Mouse (Mus musculus) liver, embryonic 16.5 days (tissue): ENCODE measurements around the gene Kif13a. TPM values are rescaled to one million over a fixed set of nuclear protein-coding genes. Genes with fewer than 3 reads are reported as not detected.

Source experiments
- ATAC-seq: fragments of 200-750 bp; cut with Nextera tagmentation; 2 replicates; pipeline ENCODE4 v1.8.0; 2017; ENCODE audit warnings: low read depth, mild to moderate bottlenecking, moderate number of reproducible peaks, moderate library complexity
- H3K27ac ChIP-seq: fragments of 300-500 bp; sonication (generic); 2 replicates; pipeline ENCODE4 v1.5.1; 2014; ENCODE audit warnings: mild to moderate bottlenecking, low read length
- H3K27me3 ChIP-seq: fragments of 300-500 bp; sonication (generic); 2 replicates; pipeline ENCODE4 v1.6.1; 2014; ENCODE audit warnings: low read depth, low read length, mixed read lengths; ENCODE audit not compliant: control insufficient read depth, insufficient read depth
- H3K36me3 ChIP-seq: fragments of 300-500 bp; sonication (generic); 2 replicates; pipeline ENCODE4 v1.6.1; 2014; ENCODE audit warnings: mild to moderate bottlenecking; ENCODE audit not compliant: control insufficient read depth, insufficient read depth
- H3K4me1 ChIP-seq: fragments of 300-500 bp; sonication (generic); 2 replicates; pipeline ENCODE4 v1.6.1; 2014; ENCODE audit warnings: low read depth, low read length, mixed read lengths; ENCODE audit not compliant: control insufficient read depth
- H3K4me2 ChIP-seq: fragments of 300-500 bp; sonication (generic); 2 replicates; pipeline ENCODE4 v1.6.1; 2014; ENCODE audit warnings: low read depth, low read length, mixed read lengths
- H3K4me3 ChIP-seq: fragments of 300-500 bp; sonication (generic); 2 replicates; pipeline ENCODE4 v1.5.1; 2014; ENCODE audit warnings: low read depth, mild to moderate bottlenecking, low read length
- H3K9ac ChIP-seq: fragments of 300-500 bp; sonication (generic); 2 replicates; pipeline ENCODE4 v1.6.1; 2014; ENCODE audit warnings: low read depth, low read length
- H3K9me3 ChIP-seq: fragments of 300-500 bp; sonication (generic); replicated peaks from 2 replicates; pipeline ENCODE4 v1.6.1; 2016; ENCODE audit warnings: low read length; ENCODE audit not compliant: control insufficient read depth
- WGBS: fragments of 180-500 bp; shearing (Covaris S2); extraction: QIAGEN DNeasy Blood & Tissue Kit; methylation state at CpG from one replicate; pipeline ENCODE4 v1.1.7; 2014; ENCODE audit not compliant: insufficient replicate concordance; 5-methylcytosine and 5-hydroxymethylcytosine counted together
- polyA plus RNA-seq: library from polyadenylated mRNA; unstranded; fragments of >200 nt; fragmentation: Nextera tagmentation; extraction: Ambion mirVana; gene quantifications from 2 replicates; pipeline ENCODE4 v1.2.1, GENCODE M21; 2015

Kif13a gene
- polyA plus RNA-seq, 1 experiment from 2014 or later = 1.5 TPM

DNA sequence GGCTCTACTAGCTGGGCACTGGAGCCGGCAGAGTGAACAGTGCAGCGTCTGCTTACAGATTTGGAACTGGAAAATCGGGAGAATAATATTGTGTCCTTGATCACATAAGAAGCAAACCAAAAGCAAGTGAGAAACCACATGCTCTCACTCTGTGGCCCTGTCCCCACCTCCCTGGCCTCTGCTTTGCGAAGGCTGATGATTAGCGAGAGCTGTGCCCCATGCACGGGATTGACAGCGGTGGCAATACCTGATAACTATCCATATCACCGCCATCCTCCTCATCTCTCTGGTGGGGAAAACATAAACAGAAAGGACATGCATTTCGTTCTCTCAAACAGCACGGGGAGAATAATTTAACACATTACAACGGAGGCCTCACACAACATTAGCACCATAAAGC is 149.3 kb downstream of the Kif13a start:
- no peaks in the 10 kb centered on the region for H3K9me3 ChIP-seq
- no peak overlapping the region for H3K27ac ChIP-seq
- WGBS = 46% methylated on average over 11 of the region's 11 CpGs
- no peaks in the 10 kb centered on the region for H3K36me3 ChIP-seq
- H3K4me2 ChIP-seq = no peak overlapping the region
- no peak overlapping the region for H3K9ac ChIP-seq
- ATAC-seq = no peak
- no peaks in the 10 kb centered on the region for H3K4me1 ChIP-seq
- no peaks in the 10 kb centered on the region for H3K27me3 ChIP-seq
- no peak overlapping the region for H3K4me3 ChIP-seq

DNA sequence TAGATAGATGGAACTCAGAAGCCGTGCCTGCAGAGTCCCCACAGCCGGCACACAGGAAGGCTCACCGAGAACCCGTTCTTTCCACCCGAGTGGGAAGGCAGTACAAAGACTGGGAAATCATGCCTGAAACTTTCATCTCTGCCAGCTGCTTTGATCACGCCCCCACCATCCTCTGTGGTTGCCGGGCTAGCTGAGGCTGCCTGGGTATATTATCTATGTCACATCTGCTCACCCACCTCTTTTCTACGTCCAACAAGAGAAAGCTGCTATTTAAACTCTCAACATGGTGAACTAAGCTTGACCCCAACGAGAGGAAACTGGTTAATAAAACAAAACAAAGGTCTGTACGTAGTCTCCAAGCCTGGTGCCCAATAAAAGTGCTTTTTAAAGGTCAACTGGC is 149.8 kb downstream of the Kif13a start:
- no peak for ATAC-seq
- Histone ChIP-seq H3K27me3 (no peaks in the 10 kb centered on the region), H3K9me3 (no peaks in the 10 kb centered on the region), H3K4me1 (no peaks in the 10 kb centered on the region), H3K4me3 (no peak overlapping the region), H3K4me2 (no peak overlapping the region), H3K9ac (no peak overlapping the region), H3K27ac (no peak overlapping the region), H3K36me3 (no peaks in the 10 kb centered on the region)
- 52% methylated on average over 10 of the region's 10 CpGs for WGBS

DNA sequence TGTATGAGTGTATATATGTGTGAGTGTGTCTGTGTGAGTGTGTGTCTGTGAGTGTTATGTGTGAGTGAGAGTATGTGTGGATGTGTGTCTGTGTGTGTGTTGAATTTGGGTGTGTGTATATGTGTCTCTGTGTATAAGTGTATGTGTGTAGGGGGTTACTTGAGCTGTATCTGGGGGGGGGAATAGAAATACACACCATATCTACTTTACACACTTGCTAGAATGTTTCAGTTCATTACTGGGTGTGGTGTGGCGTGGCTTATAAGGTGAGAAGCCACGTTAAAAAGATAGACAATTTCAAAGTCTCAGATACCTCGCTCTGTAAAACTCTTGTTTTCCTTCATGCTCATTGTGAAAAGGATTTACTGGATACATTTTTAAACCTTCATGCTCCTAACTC is 152.2 kb downstream of the Kif13a start:
- WGBS = 39% methylated on average over 3 of the region's 3 CpGs
- Histone ChIP-seq H3K9ac (no peak overlapping the region), H3K27ac (no peak overlapping the region), H3K36me3 (no peaks in the 10 kb centered on the region), H3K27me3 (no peaks in the 10 kb centered on the region), H3K4me1 (no peaks in the 10 kb centered on the region), H3K4me3 (no peak overlapping the region), H3K9me3 (no peaks in the 10 kb centered on the region), H3K4me2 (no peak overlapping the region)
- ATAC-seq = no peak

GRCm38 (mm10) chr13:46776636-46777305 is 152.9 kb downstream of the Kif13a start:
- H3K4me3 ChIP-seq = no peak overlapping the region
- 51% methylated on average over 14 of the region's 14 CpGs for WGBS

DNA sequence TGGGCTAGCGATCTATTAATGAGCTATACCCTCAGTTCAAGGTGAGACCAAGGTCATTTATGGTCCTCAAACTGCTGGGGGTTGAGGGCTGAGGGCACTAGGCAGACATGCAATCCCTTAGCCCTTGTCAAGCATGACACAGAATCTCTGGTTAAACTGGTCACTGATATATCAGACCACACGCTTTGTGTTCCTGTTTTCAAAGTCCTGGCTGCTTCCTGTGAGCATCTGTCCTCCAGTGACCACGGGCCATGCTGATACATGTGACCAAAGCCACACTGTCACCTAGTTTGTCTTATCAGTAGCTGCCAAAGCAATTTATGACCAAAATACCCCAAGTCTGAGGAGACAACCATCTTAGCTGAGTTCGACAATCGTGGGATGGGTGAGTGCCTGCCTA is 154.7 kb downstream of the Kif13a start:
- no peak for ATAC-seq
- no peaks in the 10 kb centered on the region for H3K9me3 ChIP-seq
- WGBS = 31% methylated on average over 5 of the region's 5 CpGs
- peaks cover 5% of the 10 kb centered on the region; the same call in 1 of the 2 replicates for H3K4me1 ChIP-seq
- H3K27me3 ChIP-seq = no peaks in the 10 kb centered on the region
- H3K36me3 ChIP-seq = no peaks in the 10 kb centered on the region
- no peak overlapping the region for H3K4me2 ChIP-seq
- no peak overlapping the region for H3K4me3 ChIP-seq
- H3K9ac ChIP-seq = no peak overlapping the region
- H3K27ac ChIP-seq = no peak overlapping the region

More at GRCm38 (mm10) chr13:46776636-46777305, 152.9 kb downstream of the Kif13a start:
- H3K27ac ChIP-seq = no peak overlapping the region
- peaks cover 4% of the 10 kb centered on the region; the same call in 1 of the 2 replicates for H3K4me1 ChIP-seq
- H3K36me3 ChIP-seq = no peaks in the 10 kb centered on the region
- H3K9ac ChIP-seq = no peak overlapping the region
- H3K27me3 ChIP-seq = no peaks in the 10 kb centered on the region
- no peak overlapping the region for H3K4me2 ChIP-seq
- H3K9me3 ChIP-seq = no peaks in the 10 kb centered on the region
- ATAC-seq = no peak

DNA sequence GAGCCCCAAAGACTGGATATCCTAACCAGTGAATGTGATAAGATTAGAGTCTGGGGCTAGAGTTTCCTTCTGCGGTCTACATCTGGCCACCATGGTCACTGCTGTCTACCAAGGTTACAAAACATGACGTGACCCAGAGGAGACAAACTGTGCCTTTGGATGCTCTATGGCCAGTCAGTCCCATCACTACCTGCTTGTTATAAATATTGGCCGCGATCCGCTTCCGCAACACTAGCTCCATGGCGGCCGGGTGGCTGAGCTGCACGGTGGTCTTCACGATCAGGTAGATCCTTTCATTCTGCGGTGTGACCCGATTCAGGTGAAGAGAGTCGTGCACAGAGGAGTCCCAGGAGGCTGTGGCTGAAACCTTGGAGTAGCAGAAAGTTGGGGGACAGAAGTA is 157.1 kb downstream of the Kif13a start:
- no peak overlapping the region for H3K27ac ChIP-seq

GRCm38 (mm10) chr13:46765361-46765760 is 164.3 kb downstream of the Kif13a start:
- WGBS = 64% methylated on average over 2 of the region's 2 CpGs
- no peak overlapping the region for H3K9ac ChIP-seq
- no peaks in the 10 kb centered on the region for H3K4me1 ChIP-seq
- H3K9me3 ChIP-seq = no peaks in the 10 kb centered on the region
- no peaks in the 10 kb centered on the region; the same call in 1 of the 2 replicates for H3K36me3 ChIP-seq
- H3K4me3 ChIP-seq = no peak overlapping the region
- no peak for ATAC-seq
- no peaks in the 10 kb centered on the region for H3K27me3 ChIP-seq
- no peak overlapping the region for H3K27ac ChIP-seq
- H3K4me2 ChIP-seq = no peak overlapping the region

More for the DNA sequence above, 157.1 kb downstream of the Kif13a start:
- ATAC-seq = no peak
- WGBS = 85% methylated on average over 13 of the region's 13 CpGs
- no peaks in the 10 kb centered on the region for H3K27me3 ChIP-seq
- no peak overlapping the region for H3K9ac ChIP-seq
- H3K4me2 ChIP-seq = no peak overlapping the region
- H3K9me3 ChIP-seq = no peaks in the 10 kb centered on the region
- H3K36me3 ChIP-seq = no peaks in the 10 kb centered on the region
- peaks cover 5% of the 10 kb centered on the region; the same call in 1 of the 2 replicates for H3K4me1 ChIP-seq
- H3K4me3 ChIP-seq = no peak overlapping the region

DNA sequence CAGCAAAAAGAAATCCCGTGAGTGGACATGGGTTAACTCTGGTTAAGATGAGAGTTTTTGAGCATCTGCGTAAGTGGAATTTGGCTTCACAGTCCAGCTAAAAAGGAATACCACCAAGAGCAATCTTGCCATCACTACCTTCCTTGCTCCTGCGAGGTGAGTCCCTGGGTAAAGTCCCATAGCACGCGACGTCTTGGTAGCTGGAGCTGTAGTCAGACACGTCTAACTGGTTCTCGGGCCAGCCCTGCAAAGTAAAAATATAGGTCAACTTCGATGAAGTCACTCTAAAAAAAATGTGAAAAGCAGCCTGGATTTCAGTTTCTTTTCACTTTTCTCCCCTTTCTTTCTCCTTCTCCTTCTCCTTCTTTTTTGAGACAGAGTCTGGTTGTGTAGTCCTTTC is 166.5 kb downstream of the Kif13a start:
- H3K9ac ChIP-seq = no peak overlapping the region
- no peaks in the 10 kb centered on the region for H3K27me3 ChIP-seq
- no peak overlapping the region for H3K4me2 ChIP-seq
- ATAC-seq = no peak
- H3K36me3 ChIP-seq = no peaks in the 10 kb centered on the region; the same call in 1 of the 2 replicates
- no peak overlapping the region for H3K27ac ChIP-seq
- H3K9me3 ChIP-seq = no peaks in the 10 kb centered on the region
- WGBS = 89% methylated on average over 9 of the region's 9 CpGs
- no peak overlapping the region for H3K4me3 ChIP-seq
- no peaks in the 10 kb centered on the region for H3K4me1 ChIP-seq

DNA sequence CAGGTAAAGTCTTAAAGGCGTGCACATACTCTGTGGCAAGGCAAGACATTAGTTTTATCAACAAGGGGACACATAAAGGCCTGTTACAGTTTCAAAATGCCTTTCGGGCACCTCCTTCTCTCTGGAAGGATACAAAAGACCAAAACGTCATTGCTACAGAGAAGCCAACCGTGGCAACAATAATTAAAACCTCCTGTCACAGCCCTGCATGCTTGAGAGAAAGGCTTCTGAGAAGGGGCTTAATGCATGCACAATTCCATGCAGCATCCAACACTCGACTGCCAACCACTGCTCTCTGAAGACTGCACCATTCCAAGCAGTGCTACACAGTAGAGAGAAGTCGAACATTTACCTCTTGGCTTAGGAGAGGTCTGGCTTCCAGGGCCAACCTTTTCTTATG is 168.7 kb downstream of the Kif13a start:
- Histone ChIP-seq H3K27ac (no peak overlapping the region), H3K4me2 (no peak overlapping the region), H3K4me1 (no peaks in the 10 kb centered on the region), H3K36me3 (no peaks in the 10 kb centered on the region; the same call in 1 of the 2 replicates), H3K9me3 (no peaks in the 10 kb centered on the region), H3K9ac (no peak overlapping the region), H3K27me3 (no peaks in the 10 kb centered on the region), H3K4me3 (no peak overlapping the region)
- ATAC-seq = no peak
- WGBS = 71% methylated on average over 6 of the region's 6 CpGs
